Comparison of ENCODE assay signal across 12 mouse cellular contexts in genomic region chr6:87599825-87600224, GRCm38 (mm10). TPM values are rescaled to one million over a fixed set of nuclear protein-coding genes. Genes with fewer than 3 reads are reported as not detected.
DNase-seq lines count a peak whose midpoint lies in the region; ATAC-seq and TF ChIP-seq lines count a peak whose summit lies in the region.
"Had no signal": no experiment of that assay in that cellular context is flagged by ENCODE, and none has a peak within 500 bp of the region (broad histone marks: within the 10 kb centered on the region; RNA-seq: fewer than 3 reads in every experiment).

No protein-coding gene starts in this region.

- 0 out of 2 replicates have a peak, but pooled peaks have one; percentile 75 for ATAC-seq in hindbrain, postnatal 0 days
- no peak for ATAC-seq in hindbrain, embryonic 16.5 days
- ATAC-seq in lung, postnatal 0 days: no peak
- no peak for ATAC-seq in CD4-positive, CD25-positive, alpha-beta regulatory T cell, adult 4 months
- ATAC-seq: midbrain, embryonic 15.5 days had no signal

- peak; percentile 72 for DNase-seq in hindbrain, postnatal 0 days (ENCODE audit: low spot score)
- peak; percentile 90 for DNase-seq in lung, postnatal 10 days
- no peak for DNase-seq in lung, postnatal 0 days (ENCODE audit: low spot score)
- peak; percentile 84 for DNase-seq in adrenal gland, postnatal 14 days
- peak; percentile 39 to 48 for DNase-seq in heart, postnatal 36 days
- DNase-seq in spleen, postnatal 4 days (ENCODE audit: low spot score in 2 of 2): no peak

- H3K9ac ChIP-seq in hindbrain, postnatal 0 days (replicated peaks; ENCODE audit: low read length): no peak overlapping the region
- H3K9ac ChIP-seq in hindbrain, embryonic 16.5 days (ENCODE audit: low read depth, low read length): no peak overlapping the region
- no peak overlapping the region for H3K9ac ChIP-seq in lung, postnatal 0 days (replicated peaks; ENCODE audit: low read depth)
- H3K9ac ChIP-seq: limb, embryonic 15.5 days; midbrain, embryonic 15.5 days had no signal

- H3K27ac ChIP-seq in hindbrain, postnatal 0 days: no peak overlapping the region
- H3K27ac ChIP-seq in hindbrain, embryonic 16.5 days (ENCODE audit: low read depth, low read length): no peak overlapping the region
- H3K27ac ChIP-seq in lung, postnatal 0 days (ENCODE audit: low read length): no peak overlapping the region
- H3K27ac ChIP-seq: limb, embryonic 15.5 days; midbrain, embryonic 15.5 days had no signal

- H3K4me3 ChIP-seq in hindbrain, postnatal 0 days (ENCODE audit: low read length): no peak overlapping the region
- no peak overlapping the region for H3K4me3 ChIP-seq in hindbrain, embryonic 16.5 days (ENCODE audit: low read length)
- H3K4me3 ChIP-seq in lung, postnatal 0 days (ENCODE audit: low read depth, low read length): no peak overlapping the region
- H3K4me3 ChIP-seq: erythroblast, embryonic 14.5 days; limb, embryonic 15.5 days; midbrain, embryonic 15.5 days had no signal

- no peak overlapping the region for H3K4me2 ChIP-seq in hindbrain, postnatal 0 days (ENCODE audit: low read depth, low read length)
- no peak overlapping the region for H3K4me2 ChIP-seq in hindbrain, embryonic 16.5 days (ENCODE audit: low read length)
- no peak overlapping the region for H3K4me2 ChIP-seq in lung, postnatal 0 days (replicated peaks; ENCODE audit: low read depth, low read length)
- H3K4me2 ChIP-seq: limb, embryonic 15.5 days; midbrain, embryonic 15.5 days had no signal

- H3K9me3 ChIP-seq in hindbrain, postnatal 0 days (ENCODE audit: low read length): no peaks in the 10 kb centered on the region
- no peaks in the 10 kb centered on the region for H3K9me3 ChIP-seq in hindbrain, embryonic 16.5 days (ENCODE audit: control insufficient read depth, low read length)
- H3K9me3 ChIP-seq in lung, postnatal 0 days (ENCODE audit: low read length): no peaks in the 10 kb centered on the region
- H3K9me3 ChIP-seq: G1E; limb, embryonic 15.5 days; midbrain, embryonic 15.5 days had no signal

- intact Hi-C loops in heart, postnatal 36 days (cut with DNase I): no loop called here

- no peaks in the 10 kb centered on the region for H3K27me3 ChIP-seq in hindbrain, postnatal 0 days (ENCODE audit: insufficient read depth, low read length)
- no peaks in the 10 kb centered on the region for H3K27me3 ChIP-seq in hindbrain, embryonic 16.5 days (replicated peaks; ENCODE audit: control insufficient read depth, insufficient read depth, low read length)
- H3K27me3 ChIP-seq in lung, postnatal 0 days (replicated peaks; ENCODE audit: insufficient read depth, low read length): no peaks in the 10 kb centered on the region
- H3K27me3 ChIP-seq: limb, embryonic 15.5 days; midbrain, embryonic 15.5 days had no signal

- no peak for TF ChIP-seq CTCF in hindbrain, postnatal 0 days (IDR thresholded peaks at IDR 0.05; ENCODE audit: low read depth)
- TF ChIP-seq CTCF in lung, postnatal 0 days (IDR thresholded peaks at IDR 0.05): no peak

- no peak for TF ChIP-seq EP300 in lung, postnatal 0 days (IDR thresholded peaks at IDR 0.05)

- H3K4me1 ChIP-seq in hindbrain, postnatal 0 days (ENCODE audit: insufficient read depth, low read length): no peaks in the 10 kb centered on the region
- peaks cover 4% of the 10 kb centered on the region for H3K4me1 ChIP-seq in hindbrain, embryonic 16.5 days (ENCODE audit: control insufficient read depth, insufficient read depth, low read depth, low read length)
- no peaks in the 10 kb centered on the region for H3K4me1 ChIP-seq in lung, postnatal 0 days (ENCODE audit: insufficient read depth, low read depth, low read length)
- H3K4me1 ChIP-seq: limb, embryonic 15.5 days had no signal

- no peaks in the 10 kb centered on the region for H3K36me3 ChIP-seq in hindbrain, postnatal 0 days (ENCODE audit: insufficient read depth, low read length)
- no peaks in the 10 kb centered on the region for H3K36me3 ChIP-seq in hindbrain, embryonic 16.5 days (ENCODE audit: control insufficient read depth, insufficient read depth, low read length)
- no peaks in the 10 kb centered on the region for H3K36me3 ChIP-seq in lung, postnatal 0 days (ENCODE audit: insufficient read depth, low read length)
- H3K36me3 ChIP-seq: G1E; limb, embryonic 15.5 days; midbrain, embryonic 15.5 days had no signal

RNA-seq across cellular contexts. Expression of gene Prokr1, which starts 9.3 kb away (rescaled TPM):
- 3.6 and 4.5 TPM in 2 replicates for total RNA-seq in hindbrain, postnatal 0 days (2014; rRNA removed)
- 0.89 and 1.0 TPM in 2 replicates for polyA plus RNA-seq in hindbrain, postnatal 0 days (2015; fragmentation: Nextera tagmentation; extraction: Ambion mirVana)
- polyA plus RNA-seq in hindbrain, embryonic 16.5 days (2015; fragmentation: Nextera tagmentation; extraction: Ambion mirVana): 2.2 and 2.7 TPM in 2 replicates
- 0.41 and 0.52 TPM in 2 replicates for polyA plus RNA-seq in lung, postnatal 0 days (2015; fragmentation: Nextera tagmentation; extraction: Ambion mirVana)
- total RNA-seq in adrenal gland, postnatal 14 days (2021): 0.71 and 0.93 TPM in 2 replicates
- under 1 TPM; 0.43 to 0.50 TPM for total RNA-seq in heart, postnatal 36 days (2021)
- polyA plus RNA-seq in CD4-positive, CD25-positive, alpha-beta regulatory T cell, adult 4 months (2017; shearing (Covaris generic)): under 1 TPM in 1 of 2 experiments, not detected in 1; 0.32 TPM

Comparison
In these comparisons a context has a peak if more than half of its experiments do, and no peak if none do; other contexts are left out.
1. DNase-seq: peak in hindbrain, postnatal 0 days (single experiment), lung, postnatal 10 days (single experiment), adrenal gland, postnatal 14 days (single experiment) and heart, postnatal 36 days (2 of 2); none in lung, postnatal 0 days (single experiment) and spleen, postnatal 4 days (0 of 2).